Mouse (Mus musculus) megakaryocyte progenitor cell, adult 5-6 weeks (primary cell): ENCODE results near the gene Kdm6b. TPM values are rescaled to one million over a fixed set of nuclear protein-coding genes. Genes with fewer than 3 reads are reported as not detected.

Experiments used
- ATAC-seq: replicated peaks from 2 replicates; pipeline ENCODE4 v1.8.0; 2016; ENCODE audit warnings: mild to moderate bottlenecking, moderate TSS enrichment, inconsistent platforms; ENCODE audit not compliant: poor library complexity
- total RNA-seq, 2 experiments: library from RNA; stranded (forward) in 1 of 2; stranded (reverse) in 1 of 2; fragments of 157-497, 149-512 nt in 1 of 2; fragments of 200-1000 nt in 1 of 2; gene quantifications; 2 replicates each; pipeline versions ENCODE4 v1.2.3 to v1.2.4; 2015 to 2017

Gene Kdm6b
- total RNA-seq, 2 experiments from 2014 or later, result 1.8 to 10.4 TPM

- peak; percentile 24; the same call in 1 of the 2 replicates for ATAC-seq
These were observed 6.5 kb upstream of the Kdm6b start for GRCm38 (mm10) chr11:69419813-69420553.

- no peak for ATAC-seq
These were observed 6.0 kb upstream of the Kdm6b start for GRCm38 (mm10) chr11:69419443-69419812.

GRCm38 (mm10) chr11:69418481-69419442 lies 5.3 kb upstream of the Kdm6b start:
- ATAC-seq, result peak; percentile 66

- peak; percentile 38 for ATAC-seq
These were observed 4.2 kb upstream of the Kdm6b start for GRCm38 (mm10) chr11:69417449-69418384.

GRCm38 (mm10) chr11:69416921-69417448 lies 3.5 kb upstream of the Kdm6b start:
- ATAC-seq, result no peak

GRCm38 (mm10) chr11:69416509-69416908 lies 3.0 kb upstream of the Kdm6b start:
- ATAC-seq, result no peak

GRCm38 (mm10) chr11:69415668-69416451 lies 2.4 kb upstream of the Kdm6b start:
- no peak for ATAC-seq

GRCm38 (mm10) chr11:69415327-69415667 lies 1.8 kb upstream of the Kdm6b start:
- no peak for ATAC-seq

- no peak for ATAC-seq
These were observed 1.2 kb upstream of the Kdm6b start for GRCm38 (mm10) chr11:69414421-69415326.

GRCm38 (mm10) chr11:69412548-69412947 lies 927 bp downstream of the Kdm6b start:
- no peak for ATAC-seq

- peak; percentile 5 for ATAC-seq
These were observed 1.8 kb downstream of the Kdm6b start for GRCm38 (mm10) chr11:69411538-69412203.

- ATAC-seq, result peak; percentile 27
These were observed 2.4 kb downstream of the Kdm6b start for GRCm38 (mm10) chr11:69411073-69411535.

- peak; percentile 7 for ATAC-seq
These were observed 3.0 kb downstream of the Kdm6b start for GRCm38 (mm10) chr11:69410310-69411072.

GRCm38 (mm10) chr11:69410045-69410309 lies 3.5 kb downstream of the Kdm6b start:
- ATAC-seq, result no peak

- peak; percentile 42 for ATAC-seq
These were observed 4.0 kb downstream of the Kdm6b start for GRCm38 (mm10) chr11:69409378-69410044.

- peak; percentile 65 for ATAC-seq
These were observed 4.7 kb downstream of the Kdm6b start for GRCm38 (mm10) chr11:69408541-69409377.
